Mouse (Mus musculus) liver, embryonic 13.5 days (tissue): ENCODE data around the gene Disp3. TPM values are rescaled to one million over a fixed set of nuclear protein-coding genes. Genes with fewer than 3 reads are reported as not detected.
A peak's percentile ranks its signal among the peaks of the same experiment; 100 is the strongest.

Experiments
- ATAC-seq: fragments of 200-750 bp; cut with Nextera tagmentation; 2 replicates; pipeline ENCODE4 v1.8.0; 2017; ENCODE audit warnings: low read depth, mild to moderate bottlenecking, moderate number of reproducible peaks, moderate library complexity
- DNase-seq: peaks from one replicate; pipeline ENCODE4 v3.0.0; 2022
- H3K27ac ChIP-seq: fragments of 300-500 bp; sonication (generic); 2 replicates; pipeline ENCODE4 v1.5.1; 2015; ENCODE audit warnings: moderate library complexity, mild to moderate bottlenecking, inconsistent platforms
- H3K27me3 ChIP-seq: fragments of 300-500 bp; sonication (generic); 2 replicates; pipeline ENCODE4 v1.6.1; 2015; ENCODE audit warnings: mild to moderate bottlenecking, inconsistent platforms
- H3K36me3 ChIP-seq: fragments of 300-500 bp; sonication (generic); 2 replicates; pipeline ENCODE4 v1.6.1; 2015; ENCODE audit warnings: mild to moderate bottlenecking, inconsistent platforms
- H3K4me1 ChIP-seq: fragments of 300-500 bp; sonication (generic); replicated peaks from 2 replicates; pipeline ENCODE4 v1.6.1; 2015; ENCODE audit warnings: inconsistent platforms
- H3K4me2 ChIP-seq: fragments of 300-500 bp; sonication (generic); 2 replicates; pipeline ENCODE4 v1.6.1; 2015; ENCODE audit warnings: inconsistent platforms, mild to moderate bottlenecking, moderate library complexity
- H3K4me3 ChIP-seq: fragments of 300-500 bp; sonication (generic); replicated peaks from 2 replicates; pipeline ENCODE4 v1.5.1; 2015; ENCODE audit warnings: mild to moderate bottlenecking, inconsistent platforms
- H3K9ac ChIP-seq: fragments of 300-500 bp; sonication (generic); 2 replicates; pipeline ENCODE4 v1.6.1; 2015; ENCODE audit warnings: mild to moderate bottlenecking, inconsistent platforms
- H3K9me3 ChIP-seq: fragments of 300-500 bp; sonication (generic); replicated peaks from 2 replicates; pipeline ENCODE4 v1.6.1; 2016; ENCODE audit warnings: inconsistent platforms
- WGBS: fragments of 180-500 bp; shearing (Covaris S2); methylation state at CpG from one replicate; pipeline ENCODE4 v1.1.7; 2015; ENCODE audit not compliant: insufficient replicate concordance; 5-methylcytosine and 5-hydroxymethylcytosine counted together
- polyA plus RNA-seq: library from polyadenylated mRNA; unstranded; fragments of >200 nt; fragmentation: Nextera tagmentation; extraction: Ambion mirVana; gene quantifications from 2 replicates; pipeline ENCODE4 v1.2.1, GENCODE M21; 2015

Gene Disp3
- polyA plus RNA-seq, 1 experiment from 2014 or later, result 0.03 TPM

DNA sequence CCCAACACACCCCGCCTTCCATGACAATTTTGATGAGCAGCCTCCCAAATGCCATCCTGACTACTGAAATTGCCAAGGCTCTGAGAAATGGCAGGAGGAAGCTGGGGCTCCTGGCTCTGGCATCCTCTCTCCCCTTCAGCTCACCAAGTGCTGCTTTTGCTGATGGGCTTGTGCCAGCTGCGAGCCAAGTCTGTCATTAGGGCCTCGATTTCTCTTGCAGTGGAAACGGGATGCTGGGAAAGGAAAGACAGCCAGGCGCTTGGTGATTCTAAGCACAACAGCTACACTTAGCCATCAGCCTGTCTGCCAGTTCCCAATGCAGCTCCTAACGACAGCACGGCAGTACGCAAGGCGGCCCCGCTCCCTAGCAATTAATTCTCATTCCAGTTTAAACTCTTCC, 26.6 kb upstream of the Disp3 start:
- no peaks in the 10 kb centered on the region for H3K36me3 ChIP-seq
- H3K27ac ChIP-seq, result no peak overlapping the region
- H3K27me3 ChIP-seq, result no peaks in the 10 kb centered on the region
- no peak overlapping the region for H3K4me2 ChIP-seq
- H3K9ac ChIP-seq, result no peak overlapping the region
- H3K4me3 ChIP-seq, result no peak overlapping the region
- H3K4me1 ChIP-seq, result no peaks in the 10 kb centered on the region
- ATAC-seq, result no peak
- no peak for DNase-seq
- 67% methylated on average over 10 of the region's 10 CpGs for WGBS
- no peaks in the 10 kb centered on the region for H3K9me3 ChIP-seq

DNA sequence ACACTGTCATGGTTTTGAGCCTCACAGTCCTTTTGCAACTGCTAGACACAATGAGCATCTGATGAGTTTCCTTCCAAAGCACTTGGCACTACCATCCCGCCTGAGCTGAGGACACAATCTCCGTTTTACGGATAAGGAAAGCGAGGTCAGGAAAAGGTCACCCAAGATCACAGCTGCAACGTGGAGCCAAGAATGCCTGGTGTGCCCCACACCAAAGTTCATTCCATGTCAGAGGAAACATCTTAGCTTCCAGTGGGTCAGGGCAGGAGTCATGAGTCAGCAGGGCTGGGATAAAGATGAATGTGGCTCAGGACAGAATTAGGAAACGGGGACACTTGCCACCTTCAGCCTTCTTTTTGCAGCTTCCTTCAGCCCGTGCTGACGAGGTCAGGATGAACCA, 25.8 kb upstream of the Disp3 start:
- Histone ChIP-seq H3K4me2 (no peak overlapping the region), H3K36me3 (no peaks in the 10 kb centered on the region), H3K9ac (no peak overlapping the region), H3K27ac (no peak overlapping the region), H3K9me3 (no peaks in the 10 kb centered on the region), H3K4me1 (no peaks in the 10 kb centered on the region), H3K27me3 (no peaks in the 10 kb centered on the region), H3K4me3 (no peak overlapping the region)
- WGBS, result 24% methylated on average over 8 of the region's 8 CpGs
- ATAC-seq, result no peak
- no peak for DNase-seq

DNA sequence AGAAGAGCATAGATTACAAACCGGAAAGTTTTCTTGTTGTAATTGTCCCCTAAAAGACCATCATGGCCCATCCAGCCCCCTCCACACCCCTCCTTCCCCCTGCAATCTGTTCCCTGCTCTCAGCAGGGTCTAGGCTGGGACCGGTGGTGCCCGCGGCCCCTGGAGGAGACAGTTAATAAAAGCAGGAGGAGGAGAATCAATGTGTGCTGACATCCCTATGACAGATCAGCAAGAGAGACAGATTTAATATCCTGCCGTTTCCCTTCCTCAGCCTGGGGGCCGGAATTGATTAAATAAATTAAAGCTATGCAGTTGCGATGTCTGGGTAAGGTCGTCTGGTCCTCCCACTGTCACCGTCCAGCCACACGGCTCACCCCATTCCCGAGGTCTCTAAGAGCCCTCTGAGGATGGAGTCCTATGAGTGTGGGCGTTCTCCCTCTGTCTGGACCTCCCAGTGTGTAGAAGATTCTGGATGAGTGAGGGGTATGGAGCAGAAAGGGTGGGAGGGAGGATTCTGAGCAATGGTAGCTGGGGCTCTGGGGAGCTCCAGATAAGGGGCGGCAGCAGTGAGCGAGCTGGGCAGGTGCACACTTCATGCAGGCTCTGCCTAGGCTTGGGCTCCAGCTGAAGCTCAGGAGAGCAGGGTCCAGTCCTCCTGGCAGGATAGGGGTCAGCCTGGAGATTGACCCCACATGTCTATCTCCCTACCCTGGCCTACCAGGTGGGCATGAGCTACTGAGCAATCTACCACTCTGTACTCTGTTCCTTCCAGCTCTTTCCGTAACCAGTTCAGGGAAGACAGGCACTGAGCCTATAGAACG, 24.7 kb upstream of the Disp3 start:
- Histone ChIP-seq H3K4me2 (no peak overlapping the region), H3K36me3 (no peaks in the 10 kb centered on the region), H3K4me3 (no peak overlapping the region), H3K27me3 (no peaks in the 10 kb centered on the region), H3K9ac (no peak overlapping the region), H3K27ac (no peak overlapping the region), H3K9me3 (no peaks in the 10 kb centered on the region), H3K4me1 (no peaks in the 10 kb centered on the region)
- ATAC-seq (no peak), DNase-seq (no peak)
- WGBS, result 69% methylated on average over 16 of the region's 16 CpGs

DNA sequence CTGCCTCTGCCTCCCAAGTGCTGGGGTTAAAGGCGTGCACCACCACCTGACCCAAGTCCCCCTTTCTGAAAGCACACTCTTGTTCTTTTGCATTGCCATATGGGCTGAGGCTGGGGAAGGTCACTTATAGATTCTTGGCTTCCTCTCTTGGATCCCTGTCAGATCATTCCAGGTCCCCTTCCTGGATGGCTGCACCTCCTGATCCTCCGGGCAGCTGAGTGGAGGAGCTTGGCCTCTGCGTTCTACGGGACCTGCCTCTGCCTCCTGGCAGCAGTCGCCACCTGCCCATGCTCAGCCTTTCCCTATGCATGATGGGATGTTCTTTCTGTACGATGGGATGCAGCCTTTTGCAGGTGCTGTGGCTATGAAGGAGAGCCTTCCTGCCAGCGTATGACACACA, 23.1 kb upstream of the Disp3 start:
- H3K9me3 ChIP-seq, result no peaks in the 10 kb centered on the region
- 64% methylated on average over 7 of the region's 7 CpGs for WGBS
- no peak overlapping the region for H3K4me3 ChIP-seq
- ATAC-seq (no peak), DNase-seq (no peak)
- no peak overlapping the region for H3K4me2 ChIP-seq
- H3K27ac ChIP-seq, result no peak overlapping the region
- H3K36me3 ChIP-seq, result no peaks in the 10 kb centered on the region
- no peak overlapping the region for H3K9ac ChIP-seq
- no peaks in the 10 kb centered on the region for H3K4me1 ChIP-seq
- no peaks in the 10 kb centered on the region for H3K27me3 ChIP-seq

DNA sequence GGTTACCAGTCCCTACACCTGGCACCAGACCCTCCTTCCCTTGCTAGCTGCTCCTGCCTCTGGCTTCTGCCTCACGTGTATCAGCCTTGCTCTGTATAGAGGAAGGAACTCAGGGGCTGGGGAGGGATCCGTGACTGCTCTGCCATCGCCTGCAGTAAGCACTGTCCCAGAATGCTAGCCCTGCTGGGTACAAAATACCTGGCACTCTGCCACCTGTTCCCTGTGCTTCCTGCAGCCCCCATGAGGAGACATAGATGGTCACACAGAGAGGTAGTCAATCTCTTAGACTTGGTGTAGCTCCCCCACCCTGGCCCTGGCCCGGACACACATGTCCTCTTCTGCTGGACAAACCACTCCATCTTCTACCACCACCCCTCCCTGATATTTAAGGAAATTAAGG, 22.4 kb upstream of the Disp3 start:
- H3K36me3 ChIP-seq, result no peaks in the 10 kb centered on the region
- DNase-seq (no peak), ATAC-seq (no peak)
- no peaks in the 10 kb centered on the region for H3K27me3 ChIP-seq
- no peaks in the 10 kb centered on the region for H3K9me3 ChIP-seq
- H3K4me3 ChIP-seq, result no peak overlapping the region
- H3K4me1 ChIP-seq, result no peaks in the 10 kb centered on the region
- no peak overlapping the region for H3K27ac ChIP-seq
- no peak overlapping the region for H3K4me2 ChIP-seq
- 34% methylated on average over 4 of the region's 4 CpGs for WGBS
- H3K9ac ChIP-seq, result no peak overlapping the region

DNA sequence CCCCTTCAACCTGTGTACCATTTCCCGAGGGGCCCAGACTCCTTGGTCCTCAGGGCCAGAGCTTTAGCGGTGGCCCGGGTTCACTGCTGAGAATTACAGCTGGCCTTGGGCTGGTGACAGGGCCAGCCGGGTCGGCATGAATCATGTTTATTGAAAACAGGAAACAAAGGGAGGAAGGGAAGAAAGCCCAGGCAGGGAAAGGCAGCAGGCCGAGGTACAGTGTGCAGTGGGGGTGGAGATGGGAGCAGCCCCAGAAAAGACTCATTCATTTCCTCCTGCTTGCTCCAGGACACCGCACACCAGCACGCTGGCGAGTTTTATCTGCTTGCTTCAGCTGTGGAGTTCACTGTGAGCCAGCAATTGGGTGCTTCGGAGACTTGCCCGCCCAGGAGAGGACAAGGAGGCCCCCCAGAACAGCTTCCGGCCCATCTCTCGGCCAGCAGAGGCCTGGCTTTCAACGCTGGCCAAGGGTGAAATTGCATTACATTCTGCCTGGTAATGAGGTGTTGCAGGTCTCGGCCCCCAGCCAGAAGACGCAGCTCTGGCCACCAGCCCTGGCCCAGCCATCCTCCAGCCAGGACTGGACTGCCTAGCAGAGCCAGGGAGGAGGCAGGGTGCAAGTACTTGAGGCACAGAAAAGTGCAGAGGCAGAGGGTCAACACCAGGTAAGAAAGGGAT, 18.8 kb upstream of the Disp3 start:
- no peaks in the 10 kb centered on the region for H3K36me3 ChIP-seq
- no peaks in the 10 kb centered on the region for H3K4me1 ChIP-seq
- no peak overlapping the region; the same call in 1 of the 2 replicates for H3K27ac ChIP-seq
- no peaks in the 10 kb centered on the region for H3K9me3 ChIP-seq
- no peaks in the 10 kb centered on the region for H3K27me3 ChIP-seq
- H3K4me3 ChIP-seq, result no peak overlapping the region
- 0 out of 2 replicates have a peak overlapping the region, but pooled peaks have one; percentile 4 for H3K4me2 ChIP-seq
- 15% methylated on average over 16 of the region's 16 CpGs for WGBS
- DNase-seq (no peak), ATAC-seq (peak; percentile 67)
- H3K9ac ChIP-seq, result no peak overlapping the region

DNA sequence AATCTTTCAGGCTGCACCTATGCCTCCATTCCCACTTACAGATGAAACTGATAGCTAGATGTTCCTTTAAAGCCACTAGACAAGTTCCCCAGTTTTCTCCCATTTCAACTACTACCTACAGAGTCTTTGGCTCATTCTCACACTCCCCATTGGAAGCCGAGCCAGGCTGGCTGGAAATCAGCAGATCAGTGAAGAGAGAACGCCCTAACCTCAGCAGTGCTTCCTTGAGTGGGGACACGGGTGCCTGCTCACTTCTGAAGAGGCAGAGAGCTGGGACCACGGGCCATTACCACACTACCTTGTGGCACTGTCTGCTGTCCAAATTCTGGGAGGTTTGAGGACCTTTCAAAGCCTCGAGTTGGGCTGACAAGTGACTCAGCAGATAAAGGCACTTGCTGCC, 11.0 kb upstream of the Disp3 start:
- DNase-seq (no peak), ATAC-seq (no peak)
- Histone ChIP-seq H3K4me3 (no peak overlapping the region), H3K27ac (no peak overlapping the region), H3K36me3 (no peaks in the 10 kb centered on the region), H3K27me3 (no peaks in the 10 kb centered on the region), H3K9me3 (no peaks in the 10 kb centered on the region), H3K9ac (no peak overlapping the region), H3K4me1 (no peaks in the 10 kb centered on the region), H3K4me2 (no peak overlapping the region)
- 33% methylated on average over 5 of the region's 5 CpGs for WGBS

DNA sequence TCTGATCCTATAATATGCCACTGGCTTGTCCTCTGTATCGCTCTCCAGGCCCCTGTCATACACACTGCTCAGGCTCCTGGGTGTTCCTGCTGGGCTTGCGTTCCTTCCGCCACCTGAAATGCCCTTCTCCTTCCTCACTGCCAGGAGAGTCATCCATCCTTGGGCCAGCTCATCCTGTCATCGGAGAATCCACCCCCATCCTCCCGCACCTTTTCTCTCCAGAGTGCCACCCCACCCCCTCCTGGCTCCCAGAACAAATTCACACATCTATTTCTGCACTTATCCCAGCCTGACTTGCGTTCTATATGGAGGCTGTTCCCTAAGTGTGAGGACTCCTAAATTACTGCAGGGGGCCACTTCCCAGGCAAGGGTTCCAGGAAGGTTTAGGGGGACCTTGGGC, 9.9 kb upstream of the Disp3 start:
- Histone ChIP-seq H3K36me3 (no peaks in the 10 kb centered on the region), H3K27ac (no peak overlapping the region), H3K4me3 (no peak overlapping the region), H3K27me3 (no peaks in the 10 kb centered on the region), H3K4me2 (no peak overlapping the region), H3K9ac (no peak overlapping the region), H3K4me1 (no peaks in the 10 kb centered on the region), H3K9me3 (no peaks in the 10 kb centered on the region)
- 68% methylated on average over 6 of the region's 6 CpGs for WGBS
- no peak for DNase-seq
- no peak for ATAC-seq

DNA sequence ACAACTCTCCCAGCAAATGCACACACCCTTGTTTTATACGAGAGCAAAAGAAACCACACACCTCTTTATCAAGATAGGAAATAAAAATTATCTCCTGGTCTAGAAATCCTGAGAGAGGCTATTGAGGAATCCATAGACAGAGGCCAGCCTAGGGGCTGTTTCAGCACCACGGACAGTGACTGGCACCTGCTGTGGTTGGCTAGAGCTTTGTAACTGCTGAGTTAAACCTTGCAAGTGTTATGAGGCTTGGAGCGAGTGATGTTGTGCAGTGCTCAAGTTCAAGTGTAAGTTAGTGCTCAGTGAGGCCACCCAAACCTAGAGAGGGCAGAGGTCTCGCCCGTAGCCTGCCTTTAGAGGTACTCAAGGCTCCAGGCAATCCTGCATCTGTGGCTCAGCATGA, 5.6 kb upstream of the Disp3 start:
- Histone ChIP-seq H3K27ac (no peak overlapping the region), H3K4me3 (no peak overlapping the region), H3K4me2 (no peak overlapping the region), H3K9me3 (no peaks in the 10 kb centered on the region), H3K9ac (no peak overlapping the region), H3K27me3 (peaks cover 8% of the 10 kb centered on the region), H3K4me1 (no peaks in the 10 kb centered on the region), H3K36me3 (no peaks in the 10 kb centered on the region)
- ATAC-seq, result no peak
- 12% methylated on average over 5 of the region's 5 CpGs for WGBS
- DNase-seq, result no peak

DNA sequence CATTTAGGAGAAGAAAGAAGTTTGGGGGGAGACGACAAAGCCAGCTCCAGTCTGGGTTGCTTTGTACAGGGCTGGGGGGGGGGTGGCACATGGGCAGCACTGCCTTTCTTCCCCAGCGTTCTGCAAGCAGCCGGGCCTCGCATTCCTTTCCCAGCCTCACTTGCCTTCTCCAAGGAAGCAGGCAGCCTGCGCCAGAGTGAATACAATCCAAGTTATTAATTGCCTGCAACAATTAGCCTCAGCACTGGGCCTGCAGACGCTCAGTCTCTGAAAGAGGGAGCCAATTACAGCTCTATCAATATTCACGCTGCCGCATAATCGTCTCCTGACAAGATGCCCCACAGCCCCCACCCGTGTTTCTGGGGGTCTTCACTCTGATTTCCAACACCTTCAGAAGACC, 4.1 kb upstream of the Disp3 start:
- Histone ChIP-seq H3K27me3 (peaks cover 22% of the 10 kb centered on the region), H3K9me3 (no peaks in the 10 kb centered on the region), H3K4me1 (no peaks in the 10 kb centered on the region), H3K4me2 (no peak overlapping the region), H3K4me3 (no peak overlapping the region), H3K27ac (no peak overlapping the region), H3K9ac (no peak overlapping the region), H3K36me3 (no peaks in the 10 kb centered on the region)
- no peak for DNase-seq
- no peak for ATAC-seq
- WGBS, result 63% methylated on average over 10 of the region's 10 CpGs

DNA sequence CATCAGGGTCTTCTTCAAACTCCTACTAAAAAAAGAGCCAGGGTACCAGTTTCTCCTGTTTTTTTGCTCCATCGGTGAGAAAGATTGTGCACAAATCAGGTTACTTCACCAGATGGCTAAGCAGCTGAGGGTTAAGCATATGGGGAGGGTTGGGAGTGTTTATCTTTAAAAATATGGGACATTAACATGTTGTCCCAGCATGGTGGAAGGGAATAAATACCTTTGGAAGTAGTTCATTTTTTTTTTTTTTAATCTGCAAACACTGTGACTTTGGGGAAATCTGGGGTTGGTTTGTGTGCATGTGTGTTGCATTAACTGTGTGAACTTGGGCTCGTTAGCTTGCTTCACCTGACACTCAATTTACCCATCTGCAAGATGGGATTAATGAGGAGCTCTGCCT, 3.3 kb upstream of the Disp3 start:
- peaks cover 30% of the 10 kb centered on the region for H3K27me3 ChIP-seq
- DNase-seq, result no peak

DNA sequence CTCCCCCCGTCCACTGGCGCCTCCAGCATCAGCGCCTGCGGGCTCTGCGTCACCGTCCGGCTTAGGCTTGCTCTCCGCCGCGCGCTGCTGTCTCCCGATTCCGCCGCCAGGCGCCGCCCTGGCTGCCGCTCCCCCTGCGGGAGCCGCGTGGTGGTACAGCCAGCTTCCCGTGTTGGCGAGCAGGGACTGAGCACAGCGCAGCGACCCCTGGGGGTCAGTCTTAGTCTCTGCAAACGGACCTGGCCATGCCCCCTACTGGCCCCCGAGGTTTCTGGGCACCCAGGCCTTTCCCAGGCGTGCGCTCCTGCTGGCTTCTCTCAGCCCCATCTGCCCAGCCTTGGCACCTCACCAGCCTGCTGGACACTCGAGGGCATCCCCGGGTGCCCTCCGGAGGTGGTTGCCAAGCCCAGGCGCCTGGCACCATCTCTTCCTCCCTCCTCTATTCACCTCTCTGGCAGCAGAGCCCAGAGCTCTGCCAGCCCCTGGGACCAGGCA, 337 bp upstream of the Disp3 start:
- WGBS, result 4% methylated on average over 29 of the region's 32 CpGs
- DNase-seq (peak; percentile 38), ATAC-seq (peak; percentile 70)
- H3K36me3 ChIP-seq, result no peaks in the 10 kb centered on the region
- H3K9ac ChIP-seq, result no peak overlapping the region
- peaks cover 42% of the 10 kb centered on the region for H3K27me3 ChIP-seq
- H3K4me3 ChIP-seq, result peak overlapping the region; percentile 27
- H3K9me3 ChIP-seq, result no peaks in the 10 kb centered on the region
- no peaks in the 10 kb centered on the region for H3K4me1 ChIP-seq
- no peak overlapping the region for H3K27ac ChIP-seq
- peak overlapping the region; percentile 50 for H3K4me2 ChIP-seq

More for the DNA sequence above, 3.3 kb upstream of the Disp3 start:
- Histone ChIP-seq H3K9ac (no peak overlapping the region), H3K27ac (no peak overlapping the region), H3K36me3 (no peaks in the 10 kb centered on the region), H3K4me2 (no peak overlapping the region), H3K4me3 (no peak overlapping the region), H3K9me3 (no peaks in the 10 kb centered on the region), H3K4me1 (no peaks in the 10 kb centered on the region)
- ATAC-seq, result no peak
- 33% methylated on average over 2 of the region's 2 CpGs for WGBS
